Comparison of ENCODE assay signal across 10 mouse cellular contexts in genomic region chr8:127480003-127480402, GRCm38 (mm10).
DNase-seq lines count a peak whose midpoint lies in the region; ATAC-seq lines count a peak whose summit lies in the region.
"Had no signal": no experiment of that assay in that cellular context is flagged by ENCODE, and none has a peak within 500 bp of the region (broad histone marks: within the 10 kb centered on the region; RNA-seq: fewer than 3 reads in every experiment).

No protein-coding gene starts in this region.

- DNase-seq in layer of hippocampus, adult 18-20 months (ENCODE audit: low spot score in 2 of 2): peak; percentile 50 to 84
- DNase-seq in layer of hippocampus, postnatal 10 days (ENCODE audit: low spot score in 2 of 2): no peak
- DNase-seq in adipocyte (ENCODE audit: low spot score): peak; percentile 69
- peak; percentile 69 for DNase-seq in heart, adult 8-10 months (ENCODE audit: low spot score)
- DNase-seq in heart, postnatal 4 days: peak; percentile 17
- DNase-seq: kidney, postnatal 14 days; thymus, postnatal 25 days had no signal

- no peak for ATAC-seq in megakaryocyte progenitor cell, adult 5-6 weeks (replicated peaks; ENCODE audit: poor library complexity)
- ATAC-seq in inflammation-experienced regulatory T-cells, adult 6 months: no peak
- ATAC-seq: intestine, postnatal 0 days had no signal

Comparison
In these comparisons a context has a peak if more than half of its experiments do, and no peak if none do; other contexts are left out.
1. DNase-seq: peak in layer of hippocampus, adult 18-20 months (2 of 2), adipocyte (single experiment), heart, adult 8-10 months (single experiment) and heart, postnatal 4 days (single experiment); none in layer of hippocampus, postnatal 10 days (0 of 2).